Mouse (Mus musculus): ENCODE measurements around the gene Msl2.
A peak's percentile ranks its signal among the peaks of the same experiment; 100 is the strongest.

Gene Msl2

DNA sequence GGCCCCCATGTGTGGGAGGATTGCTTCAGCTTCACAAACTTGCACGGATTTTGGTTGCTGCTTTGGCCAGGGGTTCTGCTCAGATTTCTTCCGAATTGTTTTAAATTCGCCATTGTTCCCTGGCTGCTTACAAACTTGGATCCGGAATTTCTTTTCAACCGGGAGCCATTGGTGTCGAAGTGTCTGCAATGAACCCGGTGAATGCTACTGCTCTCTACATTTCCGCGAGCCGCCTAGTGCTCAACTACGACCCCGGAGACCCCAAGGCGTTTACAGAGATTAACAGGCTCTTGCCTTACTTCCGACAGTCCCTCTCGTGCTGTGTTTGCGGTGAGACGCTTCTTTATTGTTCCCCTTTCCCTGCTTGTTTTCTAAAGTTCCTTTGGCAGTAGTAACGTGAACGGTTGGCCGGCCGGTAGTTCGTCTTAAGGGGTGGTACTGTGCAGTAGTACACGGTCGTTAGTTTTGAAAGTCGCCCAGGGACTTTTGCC lies 1.2 kb downstream of the Msl2 start:
- DNase-seq: peak; percentile 26 to 31

DNA sequence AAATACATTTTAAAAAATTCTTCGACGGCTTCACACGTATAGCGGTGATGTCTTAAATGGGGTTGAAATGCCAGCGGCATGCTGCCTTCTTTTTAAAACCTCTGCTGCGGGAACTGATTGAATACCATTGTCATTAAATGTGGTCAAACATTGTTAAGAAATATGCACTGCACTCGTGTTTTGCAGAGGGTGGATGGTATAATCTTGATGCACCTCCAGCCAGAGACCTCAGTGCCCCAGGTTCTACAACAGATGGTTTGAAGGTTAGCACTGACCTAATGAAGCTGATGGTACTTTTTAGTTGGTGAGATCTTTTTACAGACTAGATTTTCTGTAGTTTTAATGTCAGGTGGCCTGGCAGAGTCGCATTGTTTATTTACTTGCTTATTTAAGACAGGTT lies 1.8 kb downstream of the Msl2 start:
- DNase-seq: no peak

DNA sequence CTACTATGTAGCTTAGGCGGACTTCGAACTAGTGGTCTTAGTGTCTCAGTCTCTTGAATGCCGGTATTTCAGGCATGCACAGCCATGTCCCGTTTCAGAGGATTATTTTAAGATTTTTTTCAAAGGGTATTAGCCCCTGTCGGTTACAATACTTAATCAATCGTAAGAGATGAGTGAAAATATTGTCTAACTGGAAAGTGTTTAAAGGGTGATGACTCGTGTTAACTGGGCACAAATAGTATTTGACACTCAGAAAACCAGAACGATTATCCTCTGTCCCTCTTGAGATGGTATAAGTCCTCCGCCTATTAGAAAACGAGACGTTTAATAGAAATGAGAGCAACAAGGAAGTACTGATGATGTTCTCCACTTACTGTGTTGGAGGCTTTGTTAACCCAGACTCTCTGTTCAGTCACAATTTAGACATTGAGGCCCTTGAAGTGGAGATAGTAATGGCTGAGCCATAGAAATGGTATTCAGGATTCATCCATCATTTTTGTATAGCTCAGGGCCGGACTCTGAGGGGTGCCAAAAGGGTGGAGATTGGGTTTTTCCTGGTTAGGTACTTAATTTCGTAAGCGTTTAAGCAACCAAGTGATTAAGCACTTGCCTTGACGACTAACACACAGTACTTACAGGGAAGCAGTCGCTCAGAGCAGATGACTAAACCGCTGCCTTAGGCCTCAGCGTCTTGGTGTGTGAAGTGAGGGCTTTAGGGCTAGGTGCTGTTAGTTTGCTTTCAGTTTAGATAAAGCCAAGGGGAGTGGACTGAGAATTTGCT lies 2.4 kb downstream of the Msl2 start:
- peak; percentile 41 to 48 for DNase-seq

DNA sequence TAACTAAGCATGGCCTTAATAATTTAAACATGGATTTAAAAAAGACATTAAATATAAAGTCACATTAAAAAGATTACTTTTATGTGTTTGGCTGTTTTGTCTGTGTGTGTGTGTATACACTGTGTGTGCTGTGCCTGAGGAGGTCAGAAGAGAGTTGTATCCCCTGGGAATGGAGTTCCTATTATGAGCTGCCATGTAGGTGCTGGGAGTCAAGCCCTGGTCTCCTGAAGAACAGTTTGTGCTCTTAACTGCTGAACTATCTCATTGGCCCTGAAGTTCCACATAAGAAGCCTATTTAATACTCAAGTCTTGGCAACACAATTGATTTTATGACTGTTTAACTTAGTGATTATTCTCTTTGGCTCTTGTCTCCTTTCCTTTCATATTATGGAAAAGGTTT lies 3.6 kb downstream of the Msl2 start:
- DNase-seq: no peak

DNA sequence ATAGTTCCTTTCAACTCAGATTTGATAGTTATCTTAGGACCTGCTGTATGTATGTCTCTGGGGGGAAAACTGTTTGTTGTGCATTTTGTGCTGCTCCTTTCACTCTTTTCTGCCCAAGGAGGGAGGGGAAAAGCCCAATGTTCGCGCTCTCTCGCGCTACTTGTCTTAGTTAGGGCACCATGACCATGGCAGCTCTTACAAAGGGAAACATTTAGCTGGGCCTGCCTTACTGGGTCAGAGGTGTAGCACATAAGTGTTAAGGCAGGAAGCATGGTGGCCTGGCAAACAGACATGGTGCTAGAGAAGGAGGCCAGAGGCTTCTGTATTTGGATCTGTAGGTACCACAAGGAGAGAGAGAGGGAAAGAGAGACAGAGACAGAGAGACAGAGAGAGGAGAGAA lies 4.7 kb downstream of the Msl2 start:
- DNase-seq: no peak

DNA sequence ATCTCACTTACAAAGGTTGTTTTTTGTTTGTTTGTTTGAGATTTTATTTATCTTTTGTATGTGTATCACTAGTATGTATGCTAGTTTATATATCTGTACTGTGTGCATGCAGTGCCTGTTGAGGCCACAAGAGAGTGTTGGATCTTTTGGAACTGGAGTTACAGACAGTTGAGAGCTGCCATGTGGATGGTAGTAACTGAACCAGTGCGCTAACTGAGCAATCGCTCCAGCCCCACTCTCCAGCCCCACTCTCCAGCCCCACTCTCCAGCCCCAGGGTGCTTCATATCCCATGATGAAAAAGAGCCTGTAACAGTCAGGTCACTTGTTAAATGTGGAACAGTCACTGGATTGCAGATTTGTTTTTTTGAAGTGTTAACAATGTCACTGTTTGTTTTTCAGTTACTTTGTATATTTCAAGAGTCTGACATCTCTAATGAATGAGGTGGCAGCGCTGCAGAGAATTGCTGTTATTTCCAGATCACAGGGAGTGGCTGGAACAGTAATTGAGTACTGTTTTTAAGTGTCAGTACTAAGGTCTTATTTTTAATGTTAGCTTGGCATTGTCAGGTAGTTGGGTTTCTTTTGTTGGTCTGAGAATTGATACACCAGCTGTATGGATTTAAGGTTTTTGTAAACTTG lies 6.3 kb downstream of the Msl2 start:
- DNase-seq: peak in 1 of 2 experiments; percentile 34

DNA sequence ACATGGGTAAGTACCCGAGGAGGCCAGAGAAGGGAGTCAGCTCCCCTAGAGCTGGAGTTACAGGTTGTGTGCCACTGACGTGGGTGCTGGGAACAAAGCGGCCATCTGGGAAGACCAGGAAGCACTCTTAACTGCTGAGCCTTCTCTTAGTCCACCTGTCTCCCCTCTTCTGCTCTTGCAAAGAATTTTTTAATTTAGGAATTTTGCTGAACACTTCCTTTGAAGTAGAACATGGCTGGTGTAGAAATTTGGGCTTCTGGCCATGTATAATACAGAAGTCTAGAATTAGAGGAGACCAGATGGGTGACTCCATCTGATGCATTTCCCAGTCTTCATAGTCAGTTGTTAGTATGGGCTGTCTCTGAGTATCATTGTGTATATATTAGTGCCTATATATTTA lies 9.8 kb downstream of the Msl2 start:
- DNase-seq: no peak

DNA sequence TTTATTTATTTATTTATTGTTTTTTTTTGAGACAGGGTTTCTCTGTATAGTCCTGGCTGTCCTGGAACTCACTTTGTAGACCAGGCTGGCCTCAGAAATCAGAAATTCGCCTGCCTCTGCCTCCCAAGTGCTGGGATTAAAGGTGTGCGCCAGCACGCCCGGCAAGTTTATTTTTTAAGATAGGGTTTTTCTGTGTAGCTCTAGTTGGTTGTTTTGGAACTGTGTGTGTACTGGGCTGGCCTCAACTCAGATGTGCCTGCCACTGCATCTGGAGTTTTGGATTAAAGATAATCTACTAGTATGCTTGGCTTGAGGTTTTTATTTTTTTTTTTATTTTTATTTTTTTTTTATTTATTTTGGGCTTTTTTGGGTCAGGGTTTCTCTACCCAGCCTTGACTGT lies 21.5 kb downstream of the Msl2 start:
- no peak for DNase-seq

DNA sequence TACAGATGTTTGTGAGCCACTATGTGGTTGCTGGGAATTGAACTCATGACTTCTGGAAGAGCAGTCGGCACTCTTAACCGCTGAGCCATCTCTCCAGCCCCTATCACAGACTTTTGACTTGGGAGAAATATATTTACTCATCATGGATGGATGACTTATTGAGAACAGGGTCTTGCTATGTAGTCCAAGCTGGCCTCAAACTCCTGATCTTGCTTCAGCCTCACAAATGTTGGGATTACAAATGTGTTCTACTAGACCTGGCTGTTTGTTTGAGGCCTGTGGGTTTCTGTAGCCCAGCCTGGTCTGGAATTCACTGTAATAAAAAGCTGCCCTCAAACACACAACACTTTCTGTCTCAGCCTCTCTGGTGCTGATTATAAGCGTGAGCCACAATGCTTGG lies 22.6 kb downstream of the Msl2 start:
- no peak for DNase-seq

DNA sequence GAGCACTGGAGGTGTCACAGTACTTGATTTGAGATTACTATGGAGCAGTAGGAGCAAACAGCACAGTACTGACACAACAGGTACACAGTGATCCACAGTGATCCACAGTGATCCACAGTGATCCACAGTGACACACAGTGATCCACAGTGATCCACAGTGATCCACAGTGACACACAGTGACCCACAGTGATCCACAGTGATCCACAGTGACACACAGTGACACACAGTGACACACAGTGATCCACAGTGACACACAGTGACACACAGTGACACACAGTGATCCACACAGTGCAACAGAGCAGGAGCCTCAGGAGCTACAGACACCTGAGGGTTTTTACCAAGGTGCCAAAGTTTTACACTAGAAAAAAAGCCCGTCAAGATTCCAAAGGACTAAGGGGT lies 23.6 kb downstream of the Msl2 start:
- DNase-seq: no peak

DNA sequence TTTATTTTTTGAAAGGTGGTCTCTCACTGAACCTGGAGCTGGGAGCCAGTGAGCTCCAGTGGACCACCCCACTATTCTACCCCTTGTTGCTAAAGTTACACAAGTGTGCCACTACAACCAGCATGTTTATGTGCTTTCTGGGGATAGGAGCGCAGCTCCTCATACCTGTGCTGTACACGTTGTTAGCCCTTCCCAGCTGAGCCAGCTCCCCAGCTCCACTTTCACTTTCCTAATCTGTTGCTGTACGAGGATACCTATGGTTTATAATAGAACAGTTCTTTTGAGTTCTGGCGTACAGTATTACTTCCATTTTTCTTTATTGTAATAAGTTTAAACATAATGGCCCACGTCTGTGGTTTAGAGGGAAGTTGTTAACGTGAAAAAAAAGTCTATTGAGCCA lies 25.5 kb downstream of the Msl2 start:
- peak in 1 of 2 experiments; percentile 34 for DNase-seq

DNA sequence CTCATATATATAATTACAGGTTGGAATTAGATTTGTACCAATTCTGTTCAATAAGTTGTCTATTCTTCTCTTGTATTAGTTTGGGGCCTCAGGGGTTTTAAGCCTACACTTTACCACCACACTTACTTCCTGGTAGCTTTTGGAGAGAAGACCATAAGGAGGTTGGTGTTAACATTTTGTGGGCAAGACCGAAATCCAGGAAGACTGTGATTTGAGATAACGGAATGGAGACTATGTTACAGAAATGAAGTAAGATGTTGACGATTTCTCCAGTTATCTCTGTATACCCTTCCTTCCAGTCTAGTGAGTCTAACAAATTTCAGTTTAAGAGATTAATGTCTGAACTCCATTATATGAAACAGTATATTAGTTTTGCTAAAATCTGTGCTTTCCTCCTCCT lies 26.3 kb downstream of the Msl2 start:
- no peak for DNase-seq

DNA sequence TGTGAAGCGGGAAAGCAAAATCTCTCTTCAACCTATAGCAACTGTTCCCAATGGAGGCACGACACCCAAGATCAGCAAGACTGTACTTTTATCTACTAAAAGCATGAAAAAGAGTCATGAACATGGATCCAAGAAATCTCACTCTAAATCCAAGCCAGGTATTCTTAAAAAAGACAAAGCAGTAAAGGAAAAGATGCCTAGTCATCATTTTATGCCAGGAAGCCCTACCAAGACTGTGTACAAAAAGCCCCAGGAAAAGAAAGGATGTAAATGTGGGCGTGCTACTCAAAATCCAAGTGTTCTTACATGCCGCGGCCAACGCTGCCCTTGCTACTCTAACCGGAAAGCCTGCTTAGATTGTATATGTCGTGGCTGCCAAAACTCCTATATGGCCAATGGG lies 27.6 kb downstream of the Msl2 start:
- no peak for DNase-seq

DNA sequence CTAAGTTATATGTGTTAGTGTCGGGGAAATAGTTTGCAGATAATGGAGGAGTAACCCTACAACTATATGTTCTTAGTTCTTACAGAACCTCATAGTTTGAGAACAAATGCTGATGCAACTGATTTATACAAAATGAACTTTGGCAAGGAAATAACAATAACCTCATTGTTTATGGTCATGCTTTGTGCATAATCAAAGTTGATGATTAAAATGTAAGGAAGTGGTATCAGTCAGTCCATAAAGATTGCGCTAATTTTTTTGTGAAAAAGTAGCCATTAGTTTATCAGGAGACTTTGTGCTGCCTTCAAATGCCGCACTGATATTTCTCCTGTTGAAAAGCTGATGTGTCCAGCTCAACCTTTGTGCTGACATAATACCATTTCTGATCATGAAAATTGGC lies 28.4 kb downstream of the Msl2 start:
- no peak for DNase-seq

DNA sequence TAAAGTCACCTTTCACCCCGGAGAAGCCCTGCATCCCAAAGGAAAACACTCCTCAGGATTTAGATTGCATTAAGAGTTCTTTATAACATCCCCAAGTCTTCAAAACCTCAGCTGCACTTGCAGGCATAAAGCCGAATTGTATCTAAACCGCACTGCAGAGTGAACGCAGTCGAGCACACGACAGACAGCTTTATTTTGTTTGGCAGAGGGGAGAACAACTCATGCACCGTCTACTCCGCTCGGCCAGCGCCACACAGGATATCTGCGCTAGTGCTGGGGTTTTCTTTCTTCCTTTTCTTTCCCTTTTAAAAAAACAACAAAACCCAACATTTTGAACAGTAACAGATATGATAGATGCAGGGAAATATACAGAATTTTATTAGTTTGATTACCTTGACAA lies 31.0 kb downstream of the Msl2 start:
- DNase-seq: no peak

DNA sequence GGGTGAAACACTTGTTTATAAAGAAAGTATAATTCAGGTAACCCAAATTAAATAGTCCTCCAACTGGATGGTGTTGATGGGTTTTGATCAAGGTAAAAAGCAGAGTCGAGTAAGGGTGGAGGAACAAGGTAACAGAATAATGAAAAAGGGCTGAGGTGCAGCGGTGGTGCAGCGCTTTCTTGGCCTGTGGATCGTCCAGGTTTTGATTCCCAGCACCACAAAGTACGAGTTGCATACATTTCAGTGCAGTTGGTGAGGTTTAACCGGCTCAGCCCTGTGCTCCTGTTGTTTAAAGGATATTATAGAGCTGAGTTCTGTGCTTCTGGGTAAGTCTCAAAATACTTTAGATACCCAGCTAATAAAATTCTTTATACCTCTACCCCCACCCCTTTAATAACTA lies 31.8 kb downstream of the Msl2 start:
- no peak for DNase-seq

DNA sequence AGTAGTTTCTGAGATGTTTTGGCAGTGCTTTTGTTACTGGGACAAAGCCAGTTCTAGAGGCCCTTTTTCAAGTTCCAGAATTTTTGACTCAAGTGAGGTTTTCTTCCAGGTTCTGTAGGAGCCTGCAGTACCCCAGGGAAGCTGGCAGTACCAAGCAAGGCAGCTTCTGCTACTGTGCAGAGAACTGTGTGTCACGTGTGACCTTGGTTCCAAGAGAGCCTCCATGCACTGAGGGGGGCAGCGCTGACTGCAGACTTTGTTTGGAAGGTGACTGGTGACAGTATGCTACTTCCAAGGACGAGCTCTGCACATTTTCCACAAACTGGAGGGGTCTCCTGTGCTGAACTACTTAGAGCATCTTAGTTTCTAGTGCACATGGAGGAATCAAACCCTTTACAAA lies 33.5 kb downstream of the Msl2 start:
- DNase-seq: no peak

DNA sequence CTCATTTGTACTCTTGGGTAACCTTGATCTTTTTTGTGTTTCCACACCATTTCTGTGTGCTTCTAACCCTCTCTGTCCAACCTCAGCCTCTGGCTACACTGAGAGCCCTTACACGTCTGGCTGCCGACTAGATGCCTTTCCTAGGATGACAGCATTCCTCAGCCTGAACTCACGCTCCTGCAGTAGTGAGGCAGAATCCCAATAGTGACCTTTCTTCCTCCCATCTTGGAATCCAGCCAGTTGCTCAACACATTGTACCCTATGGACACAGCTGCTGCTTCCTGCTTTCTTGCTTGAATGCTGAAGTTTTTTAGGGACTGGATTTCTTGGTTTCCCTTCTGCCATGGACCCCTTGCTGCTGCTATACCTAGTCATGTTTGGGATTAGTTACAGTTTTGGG lies 36.1 kb downstream of the Msl2 start:
- peak; percentile 7 to 45 for DNase-seq

DNA sequence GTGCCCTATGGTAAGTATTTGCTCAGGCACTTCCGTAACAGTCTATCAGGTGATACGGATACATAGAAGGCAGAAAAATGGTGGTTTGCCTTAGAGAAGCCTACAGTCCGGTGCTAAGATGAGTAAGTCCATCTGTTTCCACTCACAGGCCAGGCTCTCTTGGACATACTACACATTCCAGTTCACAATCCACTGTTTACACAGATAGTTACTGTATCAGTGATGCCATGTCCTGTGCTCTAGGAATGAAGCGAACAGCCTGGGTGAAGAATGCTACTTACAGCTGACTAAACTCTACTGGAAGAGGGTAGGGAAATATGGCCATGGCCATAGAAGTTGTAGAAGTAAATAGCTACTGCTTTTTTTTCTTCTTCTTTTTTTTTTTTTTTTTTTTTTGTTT lies 39.4 kb downstream of the Msl2 start:
- no peak for DNase-seq

DNA sequence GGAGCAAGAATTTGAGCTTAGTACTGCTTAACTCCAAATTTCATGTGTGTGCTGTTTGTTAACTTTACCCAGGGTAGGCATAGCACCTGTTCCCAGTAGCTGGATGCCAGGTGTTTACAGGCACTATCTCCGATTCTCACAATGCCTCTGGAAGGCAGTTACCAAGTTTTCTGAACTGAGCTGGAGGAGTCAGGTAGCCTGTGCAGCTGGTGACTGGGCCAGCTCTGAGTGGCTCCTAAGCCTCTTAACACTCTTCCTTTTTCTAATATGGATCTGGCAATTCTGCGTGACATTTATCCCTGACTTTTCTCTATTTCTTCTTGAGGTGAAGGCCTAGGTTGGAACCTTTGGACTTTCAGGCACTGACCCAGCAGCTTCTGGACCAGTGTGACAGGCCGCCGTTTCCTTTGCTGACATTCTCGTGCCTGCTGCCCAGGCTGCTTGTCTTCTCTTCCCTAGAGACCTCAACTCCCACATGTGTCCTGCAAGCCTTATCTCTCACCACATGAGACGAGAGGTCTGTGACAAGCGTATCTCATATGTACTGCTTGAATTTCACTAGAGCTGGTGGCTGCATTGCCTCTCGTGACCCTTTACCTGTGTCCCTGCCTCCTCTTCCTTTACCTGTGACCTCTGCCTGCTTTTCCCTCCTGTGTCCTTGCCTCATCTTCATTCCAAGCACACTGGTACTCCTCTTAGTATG lies 40.4 kb downstream of the Msl2 start:
- no peak for DNase-seq

DNA sequence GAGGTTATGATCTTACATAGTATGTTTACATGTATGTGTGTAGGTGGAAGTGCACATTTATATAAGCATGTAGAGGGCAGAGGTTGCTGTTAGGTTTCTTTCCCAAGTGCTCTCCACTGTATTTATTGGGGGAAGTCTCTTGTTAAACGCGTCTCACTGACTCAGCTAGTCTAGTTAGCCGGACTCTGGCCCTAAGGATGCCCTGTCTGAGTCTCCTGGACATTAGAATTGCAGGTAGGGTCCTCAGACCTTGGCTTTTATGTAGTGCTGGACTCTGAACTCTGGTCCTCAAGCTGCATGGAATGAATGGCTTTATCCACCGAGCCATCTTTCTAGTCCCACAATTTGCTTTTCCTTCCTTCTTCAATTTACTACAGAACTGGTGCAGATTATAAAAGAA lies 69.7 kb downstream of the Msl2 start:
- DNase-seq: no peak

DNA sequence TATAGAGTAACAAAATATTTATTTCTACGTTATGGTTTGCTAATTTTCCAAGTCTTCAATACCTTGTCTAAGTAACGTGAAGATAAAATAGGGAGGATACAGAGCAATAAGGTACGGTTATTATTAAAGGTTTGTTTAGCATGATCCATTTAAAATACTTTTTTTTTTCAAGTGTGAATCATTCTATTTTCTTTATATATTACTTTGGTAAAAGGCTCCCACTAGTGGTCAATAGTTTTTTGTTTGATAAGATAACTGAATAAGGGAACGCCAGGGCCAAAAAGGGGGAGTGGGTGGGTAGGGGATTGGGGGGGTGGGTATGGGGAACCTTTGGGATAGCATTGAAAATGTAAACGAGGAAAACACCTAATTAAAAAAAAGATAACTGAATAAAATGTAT lies 79.0 kb downstream of the Msl2 start:
- DNase-seq: no peak

Measured in lung, adult 18-20 months (tissue).